Mouse (Mus musculus) T-helper 2 cell (primary cell): Measurements from ENCODE around the gene Hist1h2ba.

Source experiments
- in situ Hi-C: fragments of 300-600 bp; cut with MboI, MseI; formaldehyde crosslinking; loops from one replicate; pipeline ENCODE4 v1.15.1; 2025; ENCODE audit warnings: high pct_unique_total_duplicates

The Hist1h2ba gene

GRCm38 (mm10) chr13:23933421-23934210 is at the start of gene Hist1h2ba:
Hist1h2ba (minus strand) TSS chr13:23934156.
- in situ Hi-C loops: no loop called here

- in situ Hi-C loops: loop anchor here (5.0 kb wide), 1 partner anchor 85 kb away; no protein-coding TSS in a partner anchor
These were observed 38.3 kb upstream of the Hist1h2ba start for GRCm38 (mm10) chr13:23972271-23972670.

DNA sequence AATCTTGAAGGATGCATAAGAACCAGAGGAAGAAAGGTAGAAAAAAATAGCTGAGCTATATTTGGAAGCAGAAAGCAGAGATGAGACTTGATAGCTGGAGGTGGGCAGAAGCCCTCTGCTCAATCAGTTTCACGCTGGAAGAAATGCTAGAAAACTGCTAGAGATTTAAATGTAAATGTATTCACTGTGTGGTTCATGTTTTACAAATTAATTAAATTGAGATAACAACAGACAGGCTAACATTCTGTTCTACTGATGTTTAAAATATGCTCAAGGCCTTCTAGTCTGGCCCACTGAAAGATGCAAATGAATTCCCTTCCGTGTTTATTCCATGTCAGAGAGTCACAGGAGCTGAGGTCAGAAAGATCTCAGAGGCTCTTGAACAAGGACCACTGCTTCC is 37.9 kb upstream of the Hist1h2ba start:
- in situ Hi-C loops: loop anchor here (5.0 kb wide), 1 partner anchor 85 kb away; no protein-coding TSS in a partner anchor

- in situ Hi-C loops: no loop called here
These were observed 31.0 kb upstream of the Hist1h2ba start for GRCm38 (mm10) chr13:23964909-23965308.

- in situ Hi-C loops: no loop called here
These were observed 25.8 kb upstream of the Hist1h2ba start for GRCm38 (mm10) chr13:23959776-23960175.

DNA sequence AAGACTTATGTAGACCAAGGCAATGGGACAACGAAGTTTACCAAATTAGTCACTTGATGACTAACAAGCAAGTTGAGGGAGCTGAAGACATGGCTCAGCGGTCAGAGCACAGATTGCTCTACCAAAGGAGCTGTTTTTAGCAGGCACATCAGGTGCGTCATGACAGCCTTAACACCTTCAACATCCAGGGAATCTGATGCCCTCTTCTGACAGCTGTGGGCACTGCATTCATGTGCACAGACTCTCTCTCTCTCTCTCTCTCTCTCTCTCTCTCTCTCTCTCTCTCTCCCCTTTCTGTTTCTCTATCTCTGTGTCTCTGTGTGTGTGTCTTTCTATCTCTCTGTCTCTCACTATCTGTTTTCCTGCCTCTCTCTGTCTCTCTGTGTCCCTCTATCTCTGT is 17.0 kb upstream of the Hist1h2ba start:
- in situ Hi-C loops: loop anchor here (5.0 kb wide), 1 partner anchor 289 kb away; no protein-coding TSS in a partner anchor

- in situ Hi-C loops: loop anchor here (5.0 kb wide), 1 partner anchor 287 kb away; no protein-coding TSS in a partner anchor
These were observed 15.7 kb upstream of the Hist1h2ba start for GRCm38 (mm10) chr13:23949484-23950246.

DNA sequence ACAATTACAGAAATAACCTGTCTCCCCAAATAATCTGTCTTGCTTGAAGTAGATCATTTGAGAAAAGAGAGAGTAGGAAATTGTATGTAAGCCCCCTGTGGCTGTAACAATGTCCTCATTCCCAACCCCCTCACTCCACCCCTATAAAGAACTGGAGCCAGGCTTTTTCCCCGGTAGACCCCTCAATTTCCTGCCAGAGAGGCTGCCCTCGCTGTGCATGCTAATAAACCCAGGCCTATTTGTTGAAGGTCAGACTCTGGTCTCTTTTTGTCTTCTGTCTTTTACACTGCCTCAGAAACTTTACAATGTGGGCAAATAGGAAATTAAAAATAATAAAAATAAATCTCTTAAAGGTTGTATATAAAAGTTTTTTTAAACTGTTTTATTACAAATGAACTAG is 12.3 kb upstream of the Hist1h2ba start:
- in situ Hi-C loops: no loop called here

DNA sequence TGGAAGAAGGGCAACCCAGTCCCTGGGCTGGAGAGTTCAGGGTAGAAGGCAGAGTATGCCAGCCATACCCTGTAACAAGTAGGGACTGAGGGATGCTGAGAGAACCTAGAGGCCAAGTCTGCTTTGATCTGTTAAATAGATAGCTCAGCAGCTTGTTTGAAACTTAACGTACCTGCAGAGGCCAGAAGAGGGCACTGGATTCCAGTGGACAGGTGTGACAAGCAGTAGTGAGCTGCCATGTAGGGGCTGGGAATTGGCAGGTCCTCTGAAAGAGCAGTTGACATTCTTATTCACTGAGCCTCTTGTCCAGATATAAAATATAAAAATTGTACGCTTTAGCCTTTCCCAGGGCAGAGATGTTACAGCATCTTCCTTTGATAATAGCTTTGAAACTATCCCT is 8.9 kb upstream of the Hist1h2ba start:
- in situ Hi-C loops: no loop called here

DNA sequence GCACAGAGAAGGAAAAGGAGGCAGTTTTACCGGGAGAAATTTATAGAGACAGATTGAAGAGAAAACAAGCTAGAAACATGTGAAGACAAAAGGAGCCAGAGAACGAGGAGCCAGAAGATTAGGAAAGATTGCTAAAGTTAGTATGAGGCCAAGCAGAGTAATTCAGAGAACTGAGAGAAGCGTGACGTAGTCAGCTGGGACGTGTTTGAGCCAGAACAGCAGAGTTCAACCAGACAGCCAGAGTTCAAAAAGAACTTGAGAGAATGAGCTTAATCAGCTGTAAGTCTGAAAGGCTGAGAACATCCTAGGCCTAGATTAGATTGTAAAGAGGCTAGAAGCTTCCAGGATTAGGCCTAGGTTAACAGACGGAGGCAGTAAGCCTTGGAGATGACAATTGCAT is 6.3 kb upstream of the Hist1h2ba start:
- in situ Hi-C loops: no loop called here

DNA sequence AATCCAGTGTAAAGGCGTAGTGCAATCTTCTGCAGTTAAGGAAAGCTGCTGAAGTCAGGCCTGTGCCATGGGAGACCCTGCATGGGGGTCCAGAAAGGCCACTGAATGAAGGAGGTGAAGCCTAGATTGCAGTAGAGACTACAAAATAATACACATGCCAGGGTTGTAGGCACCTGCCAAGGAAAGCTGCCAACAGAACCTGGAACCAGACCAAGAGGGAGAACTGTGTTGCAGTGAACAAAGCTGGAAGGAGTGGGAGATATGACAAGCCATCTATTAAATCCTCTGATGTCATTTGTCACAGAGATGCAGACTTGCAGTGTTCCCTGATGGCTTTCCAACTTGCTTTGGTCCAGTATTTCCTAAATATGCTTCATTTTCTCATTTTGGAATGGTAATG is 4.7 kb upstream of the Hist1h2ba start:
- in situ Hi-C loops: no loop called here

- in situ Hi-C loops: no loop called here
These were observed 210 bp upstream of the Hist1h2ba start, which contains the start of gene Hist1h2aa for GRCm38 (mm10) chr13:23934211-23934520. Hist1h2aa (plus strand) TSS chr13:23934462.

DNA sequence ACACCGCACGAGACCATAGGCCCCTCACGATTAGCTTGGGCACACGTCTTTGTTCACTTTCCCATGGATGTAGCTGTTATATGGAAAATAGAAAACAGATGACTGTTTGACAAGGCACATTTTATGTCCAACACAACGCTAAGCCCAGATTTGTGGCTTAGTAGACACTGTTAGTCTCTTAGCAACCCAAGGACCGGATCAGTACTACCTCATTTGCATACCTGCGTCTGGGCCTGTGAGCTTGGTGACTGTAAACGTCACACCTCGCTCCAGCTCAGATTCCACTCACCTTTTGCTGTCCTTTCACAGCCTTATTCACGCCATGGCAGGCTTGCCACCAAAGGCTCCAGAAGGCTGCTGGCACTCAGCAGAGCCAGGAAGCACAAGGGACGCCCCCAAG is 3.1 kb downstream of the Hist1h2ba start:
- in situ Hi-C loops: no loop called here

GRCm38 (mm10) chr13:23930461-23930860 is 3.5 kb downstream of the Hist1h2ba start:
- in situ Hi-C loops: no loop called here

- in situ Hi-C loops: no loop called here
These were observed 5.3 kb downstream of the Hist1h2ba start for GRCm38 (mm10) chr13:23928637-23929036.

GRCm38 (mm10) chr13:23925792-23926191 is 8.2 kb downstream of the Hist1h2ba start:
- in situ Hi-C loops: no loop called here

DNA sequence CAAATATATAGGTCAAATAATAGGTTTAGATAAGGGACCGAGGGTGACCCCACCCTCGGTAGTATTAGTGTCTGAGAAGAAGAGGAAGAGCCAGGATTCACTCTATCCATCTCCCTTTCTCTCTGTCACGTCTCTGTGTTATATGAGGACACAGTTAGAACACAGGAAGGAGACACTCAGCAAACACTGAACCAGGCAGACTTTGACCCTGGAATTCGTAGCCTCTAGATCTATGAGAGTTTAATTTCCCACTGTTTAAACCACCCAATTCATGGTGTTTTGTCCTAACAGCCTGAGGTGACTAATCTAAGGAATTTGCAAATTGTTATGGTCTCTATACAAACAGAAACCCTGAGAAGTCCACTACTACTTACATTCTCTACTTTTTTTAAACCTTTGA is 16.3 kb downstream of the Hist1h2ba start:
- in situ Hi-C loops: no loop called here

DNA sequence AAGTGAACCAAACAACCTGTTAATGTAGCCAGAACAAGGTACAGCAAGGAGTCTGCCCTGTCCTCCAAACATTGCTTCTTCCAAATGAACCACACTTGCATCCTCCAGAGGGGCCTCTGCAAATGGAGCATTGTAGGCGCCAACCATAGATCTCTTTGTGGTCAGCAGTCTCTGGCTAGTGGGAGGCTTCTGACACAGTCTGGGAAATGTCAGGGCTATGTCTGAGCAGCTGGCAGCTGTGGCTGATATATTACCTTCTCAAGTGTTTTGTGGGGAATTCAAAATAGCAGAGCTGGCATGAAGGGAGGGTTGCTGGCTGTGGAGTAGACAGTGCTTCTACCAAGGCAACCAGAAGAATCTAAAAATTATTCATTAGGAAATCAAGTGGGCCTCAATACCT is 17.8 kb downstream of the Hist1h2ba start:
- in situ Hi-C loops: no loop called here

- in situ Hi-C loops: no loop called here
These were observed 19.4 kb downstream of the Hist1h2ba start, which contains the start of gene Slc17a4 for GRCm38 (mm10) chr13:23914376-23915167. Slc17a4 (minus strand) TSS chr13:23915009.

DNA sequence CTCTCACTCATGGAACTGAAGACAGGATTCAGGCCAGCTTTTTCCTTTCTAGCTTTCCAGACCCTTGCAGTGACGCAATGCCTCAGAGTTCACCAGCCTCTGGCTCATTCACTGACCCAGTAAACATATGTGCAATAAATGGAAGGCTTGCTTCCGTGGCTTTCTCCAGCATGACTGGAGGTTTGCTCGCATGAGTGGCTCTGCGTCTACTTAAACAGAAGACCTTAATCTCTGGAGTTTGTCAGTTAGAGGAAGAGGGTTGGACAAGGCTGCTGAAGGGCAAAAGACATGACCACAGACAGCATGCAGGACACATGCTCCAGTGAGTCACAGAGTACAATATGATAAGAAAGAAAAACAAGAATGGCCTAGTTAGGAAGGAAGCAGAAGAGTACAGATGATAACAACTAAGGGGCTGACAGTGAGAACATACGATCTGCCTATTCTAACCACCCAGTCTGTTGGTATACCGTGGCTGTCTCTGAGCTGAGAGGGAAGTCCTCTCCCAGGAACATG is 20.1 kb downstream of the Hist1h2ba start:
- in situ Hi-C loops: no loop called here

DNA sequence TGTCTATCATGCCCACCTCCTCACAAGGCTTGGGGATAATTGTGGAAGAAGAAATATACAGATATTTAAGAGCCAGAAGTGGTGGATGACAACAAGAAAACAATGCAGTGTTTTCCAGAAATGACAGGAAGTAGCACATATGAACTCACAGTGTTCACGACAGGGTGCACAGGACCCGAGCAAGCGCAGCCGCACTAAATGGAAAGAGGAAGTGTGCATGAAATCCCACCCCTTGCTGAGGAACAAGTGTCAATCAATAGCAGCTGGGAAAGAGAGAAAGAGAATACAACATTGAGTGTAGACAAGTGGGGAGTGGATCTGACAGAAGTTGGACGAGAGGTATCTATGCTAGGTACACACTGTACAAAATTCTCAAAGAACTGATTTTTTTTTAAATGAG is 22.6 kb downstream of the Hist1h2ba start:
- in situ Hi-C loops: no loop called here

DNA sequence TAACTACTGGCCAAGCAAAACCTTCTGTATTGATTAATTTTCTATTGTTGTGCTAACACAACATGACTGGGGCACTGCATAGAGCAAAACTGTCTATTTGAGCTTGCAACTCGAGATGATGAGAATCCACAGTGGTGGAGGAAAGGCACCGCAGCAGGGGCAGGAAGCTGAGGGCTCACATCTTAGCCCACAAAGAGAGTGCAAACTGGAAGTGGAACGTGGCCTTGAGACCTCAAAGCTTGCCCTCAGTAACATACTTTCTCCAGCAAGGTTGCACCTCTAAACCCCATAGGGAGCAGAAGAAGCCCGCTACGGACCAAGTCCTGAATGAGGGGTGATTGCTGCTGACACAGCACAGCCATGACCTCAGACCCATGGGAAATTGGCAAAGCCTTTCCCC is 23.8 kb downstream of the Hist1h2ba start:
- in situ Hi-C loops: no loop called here
